Mouse (Mus musculus) embryonic fibroblast, embryonic 13.5 days (primary cell): Measurements from ENCODE around the gene Foxn1.

Source experiments
- CTCF ChIP-seq: IDR thresholded peaks from 2 replicates; pipeline ENCODE4 v1.5.1; 2011; ENCODE audit warnings: mild to moderate bottlenecking, control low read depth, low read length, moderate library complexity, borderline replicate concordance; ENCODE audit not compliant: insufficient read depth
- POLR2A ChIP-seq: IDR thresholded peaks from 2 replicates; pipeline ENCODE4 v1.6.1; 2011; ENCODE audit warnings: low read depth, mild to moderate bottlenecking, control low read depth, low read length, moderate library complexity

DNA sequence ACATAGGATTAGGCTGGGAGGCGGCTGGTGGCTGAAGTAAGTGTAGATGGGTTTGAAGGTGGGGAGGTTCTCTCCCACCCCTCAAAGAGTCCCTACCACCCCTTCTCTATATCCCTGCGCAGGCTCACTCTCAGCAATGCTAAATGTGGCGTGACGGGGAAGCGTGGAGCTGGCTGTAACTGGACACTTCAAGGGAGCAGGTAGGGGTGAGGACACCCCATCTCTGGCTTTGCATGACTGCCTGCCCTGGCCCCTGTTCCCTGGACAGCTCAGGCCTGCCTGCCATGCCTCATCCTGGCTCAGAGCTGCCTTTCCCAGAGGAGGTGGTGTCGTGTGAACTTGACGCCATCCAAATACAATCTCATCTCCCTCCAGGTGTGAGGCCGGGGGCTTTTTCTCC lies 12.2 kb downstream of the Foxn1 start:
- TF ChIP-seq CTCF (no peak), POLR2A (no peak)
